Mouse (Mus musculus) cortical plate, adult 2 months (tissue): ENCODE measurements around the gene Capn11.

Experiments used
- CTCF ChIP-seq: fragments of 200-500 bp; IDR thresholded peaks from 2 replicates; pipeline ENCODE4 v1.5.1; 2011; ENCODE audit warnings: mild to moderate bottlenecking, control low read depth, low read length; ENCODE audit not compliant: insufficient read depth; ENCODE audit errors: extremely low read depth
- POLR2A ChIP-seq: fragments of 200-500 bp; IDR thresholded peaks from 2 replicates; pipeline ENCODE4 v1.6.1; 2011; ENCODE audit warnings: mild to moderate bottlenecking, low read length, control low read depth; ENCODE audit not compliant: insufficient read depth; ENCODE audit errors: extremely low read depth

DNA sequence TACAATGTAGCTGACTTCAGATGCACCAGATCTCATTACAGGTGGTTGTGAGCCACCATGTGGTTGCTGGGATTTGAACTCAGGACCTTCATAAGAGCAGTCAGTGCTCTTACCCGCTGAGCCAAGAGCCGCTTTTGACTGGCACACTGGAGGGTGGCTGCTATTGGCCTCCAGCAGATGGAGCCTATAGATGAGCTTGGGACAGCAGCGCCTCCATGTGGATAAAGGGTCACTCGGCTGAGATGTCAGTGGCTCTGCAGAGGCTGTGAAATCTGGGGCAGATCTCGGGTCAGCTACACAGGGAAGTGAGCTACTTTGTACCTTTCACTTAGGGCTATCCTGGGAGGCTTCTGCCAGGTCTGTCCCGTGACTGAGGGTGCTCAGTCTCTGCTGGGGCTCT lies 3.3 kb downstream of the Capn11 start:
- 0 out of 2 replicates have a peak, but pooled peaks have one; percentile 27 for TF ChIP-seq CTCF
- TF ChIP-seq POLR2A, result no peak
